Mouse (Mus musculus): ENCODE measurements at regions not wholly inside any gene's neighbourhood (a gene's known extent, or its start where the extent isn't known, plus 50 kb on each side); places are given as distances from the start of the nearest gene placed in this dataset.

- DNase-seq: peak in 1 of 2 experiments; percentile 30
- intact Hi-C loops (cut with DNase I): no loop called here
These were observed 67.5 kb downstream of the Sc5d start for GRCm38 (mm10) chr9:42196552-42196951.

DNA sequence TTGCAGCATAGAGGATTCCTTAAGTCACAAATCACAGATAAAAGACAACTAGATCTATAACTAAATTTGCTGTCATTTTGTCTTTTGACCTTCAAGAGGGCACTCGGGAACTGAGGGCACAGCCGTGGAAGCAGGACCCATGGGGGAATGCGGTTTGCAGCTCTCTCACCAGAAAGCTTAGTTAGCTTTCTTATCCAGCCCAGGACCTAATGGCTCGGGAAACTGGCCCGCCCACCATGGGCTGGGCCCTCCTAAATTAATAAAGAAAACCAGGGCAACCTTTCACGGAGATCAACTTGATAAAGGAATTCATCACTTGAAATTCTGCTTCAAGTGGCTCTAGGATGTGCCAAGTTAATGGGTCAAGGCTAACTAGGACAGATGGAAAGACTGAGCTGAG is 67.9 kb downstream of the Sc5d start:
- no peak for DNase-seq
- intact Hi-C loops (cut with DNase I): no loop called here

GRCm38 (mm10) chr9:42195651-42196050 is 68.4 kb downstream of the Sc5d start:
- intact Hi-C loops (cut with DNase I): no loop called here
- no peak for DNase-seq

DNA sequence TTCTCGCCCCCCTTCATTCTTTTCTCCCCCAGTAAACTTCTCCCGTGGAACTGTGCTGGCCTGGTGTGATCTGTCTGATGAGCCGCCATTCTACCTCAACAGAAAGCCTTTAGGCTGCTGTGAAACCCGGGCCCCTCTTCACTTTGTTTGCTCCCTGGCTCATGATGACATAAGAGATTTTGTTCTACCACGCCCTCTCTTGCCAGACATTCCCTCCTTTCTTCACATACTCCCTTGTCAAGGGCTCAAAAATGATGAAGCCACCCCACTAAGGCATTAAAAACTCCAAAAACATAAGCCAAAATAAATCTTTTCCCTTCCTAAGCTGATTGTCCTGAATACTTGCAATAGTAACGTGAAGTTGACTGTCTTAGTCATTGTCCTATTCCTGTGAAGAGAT is 69.1 kb downstream of the Sc5d start:
- DNase-seq: no peak
- intact Hi-C loops (cut with DNase I): no loop called here

DNA sequence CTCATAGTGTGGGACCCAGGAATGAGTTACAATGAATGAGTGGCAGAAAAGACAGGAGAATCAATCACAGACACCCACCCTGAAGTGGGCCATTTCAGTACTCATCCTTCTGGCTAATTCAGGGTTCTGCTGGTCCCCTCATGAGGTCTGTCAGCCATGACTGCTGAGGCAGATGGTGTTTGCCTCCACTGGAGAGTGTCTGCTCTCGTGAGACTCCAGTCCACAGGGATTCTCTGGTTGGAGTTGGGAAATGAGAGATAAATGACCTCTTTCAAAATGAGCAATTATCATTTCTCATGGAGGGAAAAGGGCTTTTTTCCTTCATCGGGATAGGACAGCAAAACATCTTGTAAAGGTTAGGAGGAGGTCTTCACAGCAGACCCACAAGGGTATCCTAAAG is 69.9 kb downstream of the Sc5d start:
- DNase-seq: no peak
- intact Hi-C loops (cut with DNase I): no loop called here

- intact Hi-C loops (cut with DNase I): no loop called here
- DNase-seq: no peak
These were observed 69.1 kb upstream of the Sorl1 start for GRCm38 (mm10) chr9:42192967-42193733.

GRCm38 (mm10) chr9:42187371-42188228 is 63.5 kb upstream of the Sorl1 start:
- no peak for DNase-seq
- intact Hi-C loops (cut with DNase I): no loop called here

- DNase-seq: no peak
- intact Hi-C loops (cut with DNase I): no loop called here
These were observed 60.1 kb upstream of the Sorl1 start for GRCm38 (mm10) chr9:42184104-42184635.

GRCm38 (mm10) chr9:42183448-42183847 is 59.4 kb upstream of the Sorl1 start:
- intact Hi-C loops (cut with DNase I): no loop called here

DNA sequence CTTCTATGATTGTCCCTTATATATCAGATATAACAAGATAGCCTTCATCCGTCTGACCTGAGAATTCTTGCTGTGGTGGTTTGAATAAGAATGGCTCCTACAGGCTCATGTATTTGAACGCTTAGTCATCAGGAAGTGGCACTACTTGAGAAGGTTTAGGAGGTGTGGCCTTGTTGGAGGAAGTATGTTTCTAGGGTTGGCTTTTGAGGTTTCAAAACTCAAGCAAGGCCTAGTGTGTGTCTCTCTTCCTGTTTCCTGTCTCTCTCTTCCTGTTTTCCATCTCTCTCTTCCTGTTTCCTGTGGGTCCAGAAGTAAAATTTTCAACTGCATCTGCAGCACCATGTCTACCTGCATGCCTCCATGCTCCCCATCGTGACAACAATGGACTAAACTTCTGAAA is 58.3 kb upstream of the Sorl1 start:
- intact Hi-C loops (cut with DNase I): no loop called here
- no peak for DNase-seq

More at GRCm38 (mm10) chr9:42183448-42183847, 59.4 kb upstream of the Sorl1 start:
- peak; percentile 18 to 34 for DNase-seq

- intact Hi-C loops (cut with DNase I): no loop called here
- no peak for DNase-seq
These were observed 56.1 kb upstream of the Sorl1 start for GRCm38 (mm10) chr9:42180152-42180551.

DNA sequence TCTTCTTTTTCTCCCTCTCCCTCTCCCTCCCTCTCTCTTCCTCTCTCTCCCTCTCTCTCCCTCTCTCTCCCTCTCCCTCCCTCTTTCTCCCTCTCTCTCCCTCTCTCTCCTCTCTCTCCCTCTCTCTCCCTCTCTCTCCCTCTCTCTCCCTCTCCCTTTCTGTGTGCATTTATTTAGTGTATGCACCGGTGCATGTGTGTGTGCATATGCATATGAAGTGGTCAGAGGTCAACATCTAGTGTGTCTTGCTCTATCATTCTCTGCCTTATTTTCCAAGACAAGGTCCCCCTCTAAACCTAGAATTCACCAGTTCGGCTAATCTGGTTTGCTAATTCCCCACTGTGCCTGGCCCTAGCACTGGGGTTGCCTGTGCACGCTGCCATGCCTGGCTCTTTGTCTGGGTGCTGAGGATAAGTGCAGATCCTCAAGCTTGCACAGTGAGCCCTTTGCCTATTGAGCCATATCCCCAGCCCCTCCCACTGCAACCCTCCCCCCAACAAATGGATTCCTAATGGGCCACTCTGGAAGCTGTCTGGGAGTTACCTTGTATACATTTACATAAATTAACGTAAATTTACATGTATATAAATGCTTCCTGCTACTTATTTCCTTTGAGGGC is 54.8 kb upstream of the Sorl1 start:
- no peak for DNase-seq
- intact Hi-C loops (cut with DNase I): no loop called here

DNA sequence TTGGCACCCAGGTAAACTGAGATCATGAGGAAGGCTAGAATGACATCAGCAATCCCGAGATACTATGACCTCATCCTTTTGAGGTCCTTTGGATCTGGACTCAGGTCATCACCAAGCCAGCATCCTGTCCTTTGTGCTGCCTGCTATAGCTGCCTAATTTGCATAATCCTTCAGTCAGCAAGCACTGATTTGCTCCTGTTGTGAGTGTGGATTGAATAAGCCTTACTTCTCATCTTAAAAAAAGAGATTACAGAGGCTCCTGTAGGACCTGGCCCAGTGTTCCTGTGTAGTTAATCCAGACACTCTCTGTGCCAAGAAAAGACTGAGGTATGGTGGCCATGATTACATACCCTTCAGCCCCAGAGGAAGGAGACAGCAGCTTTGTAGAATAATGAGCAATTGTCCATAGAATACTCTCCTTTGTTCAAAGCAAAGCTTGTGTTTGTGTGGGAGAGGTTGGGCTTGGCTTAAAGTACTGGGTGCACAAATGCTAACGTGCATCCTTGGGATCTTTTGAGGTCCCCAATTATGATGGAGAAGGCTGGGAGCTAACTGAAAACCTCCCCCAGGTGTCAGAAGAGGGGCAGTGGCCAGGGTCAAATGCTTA is 50.4 kb upstream of the Sorl1 start:
- DNase-seq: no peak
- intact Hi-C loops (cut with DNase I): no loop called here
